Mouse (Mus musculus): ENCODE measurements around the gene Snrpb.

Gene Snrpb

DNA sequence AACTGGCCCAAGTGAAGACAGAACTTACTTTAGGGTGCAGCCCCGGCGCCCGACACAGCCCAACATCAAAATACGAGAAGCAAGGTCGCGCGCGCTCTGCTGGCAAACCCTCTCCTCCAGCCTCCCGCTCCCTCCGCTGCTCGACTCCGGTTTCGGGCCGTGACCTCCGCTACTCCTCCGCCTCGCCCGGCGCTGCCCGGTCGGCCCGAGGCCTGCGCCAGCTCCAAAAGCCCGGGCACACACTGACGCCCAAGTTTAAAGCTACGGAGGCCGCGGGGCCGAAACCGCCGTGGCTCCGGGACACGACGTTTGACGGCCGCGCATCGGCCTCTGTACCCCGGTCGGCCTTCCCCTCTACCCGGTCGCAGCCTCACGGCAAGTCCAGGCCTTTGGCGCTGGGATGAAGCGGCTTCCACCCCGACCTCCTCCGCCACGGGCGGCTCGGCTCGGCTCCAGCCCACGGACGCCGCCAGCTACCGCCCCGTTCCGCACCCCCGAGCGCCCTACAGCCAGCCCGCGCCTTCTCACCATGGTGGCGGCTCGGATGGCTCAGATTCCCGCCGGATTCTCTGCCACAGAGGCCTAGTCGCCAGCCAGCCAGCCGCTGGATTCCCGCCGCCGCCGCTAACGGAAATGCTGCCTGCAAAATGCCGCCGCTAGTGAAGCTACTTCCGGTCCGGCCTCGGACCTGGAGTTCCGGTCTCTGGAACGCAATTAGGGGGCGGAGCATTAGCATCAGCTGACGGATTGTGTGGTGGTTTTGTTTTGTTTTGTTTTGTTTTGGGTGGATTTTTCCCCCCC lies at the start of gene Snrpb:
TSS of gene Snrpb (minus strand) at position 698 of the 801 bp plus-strand sequence.
- peak; percentile 75 for DNase-seq (ENCODE audit: extremely low read depth, low read depth)

DNA sequence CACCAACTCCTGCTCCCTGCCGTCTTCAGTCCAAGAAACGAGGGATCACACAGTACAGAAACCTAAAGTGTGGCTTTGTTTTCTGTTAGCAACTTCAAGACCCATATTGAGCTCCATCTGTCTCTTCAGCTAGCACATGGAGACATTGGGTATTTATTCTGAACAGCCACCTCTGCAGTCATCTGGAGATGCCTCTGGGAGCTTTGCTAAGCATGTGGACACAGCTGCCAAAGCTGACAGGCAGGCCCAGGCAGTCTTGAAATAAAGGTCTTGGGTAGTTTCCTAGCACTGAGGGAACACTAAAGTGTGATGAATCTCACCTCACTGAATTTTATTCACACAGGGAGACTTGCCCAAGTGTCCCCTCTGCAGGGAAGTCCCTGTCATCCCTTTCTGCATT lies 32.4 kb upstream of the Snrpb start:
- DNase-seq (ENCODE audit: extremely low read depth, low read depth) = no peak

DNA sequence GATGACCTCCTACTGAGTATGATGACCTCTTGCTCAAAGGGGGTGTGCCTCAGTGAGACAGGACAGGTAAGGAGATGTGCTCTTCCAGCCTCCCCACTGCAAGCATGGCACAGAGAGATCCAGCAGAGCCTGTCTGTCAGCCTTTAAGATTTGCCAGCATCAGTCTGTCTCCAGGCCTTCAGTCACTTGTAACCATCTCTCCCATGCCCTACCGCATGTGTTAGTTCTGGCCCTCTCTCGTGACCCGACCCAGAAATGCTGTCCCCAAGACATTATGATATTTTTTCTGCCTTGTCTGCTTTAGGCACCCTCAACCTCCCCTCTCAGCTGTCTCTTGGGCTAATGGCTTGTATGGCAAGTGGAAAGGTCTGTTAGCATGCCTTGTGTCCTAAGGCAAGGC lies 30.4 kb upstream of the Snrpb start:
- no peak for DNase-seq (ENCODE audit: extremely low read depth, low read depth)

DNA sequence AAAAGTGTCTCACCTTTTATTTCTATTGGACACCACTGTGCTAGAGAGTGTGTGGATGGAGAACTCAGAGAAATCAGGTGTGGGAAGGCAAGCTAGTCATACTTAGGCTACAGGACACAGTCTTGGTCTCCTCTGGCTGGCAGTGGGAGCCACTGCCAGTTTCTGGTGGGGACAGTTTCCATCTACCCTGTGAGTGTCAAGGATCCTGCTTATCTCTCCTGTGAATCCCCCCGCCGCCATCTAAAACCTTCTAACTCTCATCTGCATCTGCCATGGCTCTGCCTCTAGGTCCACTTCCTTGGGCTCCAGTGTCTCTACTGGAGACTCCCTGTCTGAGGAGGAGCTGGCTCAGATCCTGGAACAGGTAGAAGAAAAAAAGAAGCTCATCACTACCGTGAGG lies 28.8 kb upstream of the Snrpb start:
- DNase-seq (ENCODE audit: extremely low read depth, low read depth) = no peak

DNA sequence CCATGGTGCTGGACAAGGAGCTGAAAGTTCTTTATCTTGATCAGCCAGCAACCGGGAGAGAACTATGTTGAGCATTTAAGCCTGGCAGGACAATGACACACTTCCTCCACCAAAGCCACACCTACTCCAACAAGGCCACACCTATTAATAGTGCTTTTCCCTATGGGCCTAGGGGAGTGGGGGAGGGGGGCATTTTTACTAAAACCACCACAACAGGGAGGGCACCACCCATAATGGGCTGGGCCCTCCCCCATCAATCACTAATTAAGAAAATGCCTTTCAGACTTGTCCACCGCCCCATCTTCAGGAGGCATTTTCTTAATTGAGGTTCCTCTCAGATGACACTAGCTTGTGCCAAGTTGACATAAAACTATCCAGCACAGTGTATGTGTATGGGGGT lies 28.2 kb upstream of the Snrpb start:
- DNase-seq (ENCODE audit: extremely low read depth, low read depth) = no peak

DNA sequence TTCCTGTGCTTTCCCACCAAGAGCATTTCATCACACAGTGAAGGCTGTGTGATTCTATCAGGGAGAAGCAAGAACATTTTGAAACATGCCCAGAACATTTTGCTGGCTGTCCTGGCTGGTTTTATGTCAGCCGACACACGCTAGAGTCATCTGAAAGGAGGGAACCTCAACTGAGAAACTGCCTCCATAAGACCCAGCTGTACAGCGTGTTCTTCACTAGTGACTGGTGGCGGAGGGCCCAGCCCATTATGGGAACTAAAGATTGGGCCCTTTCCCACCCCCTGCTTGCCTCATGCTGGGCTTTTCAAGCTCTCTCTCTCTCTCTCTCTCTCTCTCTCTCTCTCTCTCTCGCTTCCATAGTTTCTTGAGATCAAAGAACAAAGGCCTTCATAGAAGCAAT lies 21.8 kb upstream of the Snrpb start:
- DNase-seq (ENCODE audit: extremely low read depth, low read depth) = no peak

DNA sequence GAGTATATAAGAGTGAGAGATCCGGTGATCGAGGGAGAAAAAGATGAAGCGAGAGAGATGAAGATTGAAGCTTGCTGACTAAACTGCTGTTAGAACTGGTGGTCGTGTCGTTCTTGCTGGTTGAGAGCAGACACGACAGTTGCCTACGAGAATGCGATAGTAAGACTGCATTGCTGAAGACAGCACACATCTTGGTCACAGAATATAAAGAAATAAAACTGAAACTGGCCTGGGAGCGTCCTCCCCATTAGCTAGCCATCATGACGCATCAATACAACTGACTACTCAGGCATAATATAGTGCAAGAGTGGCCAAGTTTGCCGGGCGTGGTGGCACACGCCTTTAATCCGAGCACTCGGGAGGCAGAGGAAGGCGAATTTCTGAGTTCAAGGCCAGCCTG lies 15.7 kb upstream of the Snrpb start, which contains the start of gene Tmc2:
TSS of gene Tmc2 (plus strand) at position 301 of the 400 bp plus-strand sequence.
- DNase-seq (ENCODE audit: extremely low read depth, low read depth) = no peak

DNA sequence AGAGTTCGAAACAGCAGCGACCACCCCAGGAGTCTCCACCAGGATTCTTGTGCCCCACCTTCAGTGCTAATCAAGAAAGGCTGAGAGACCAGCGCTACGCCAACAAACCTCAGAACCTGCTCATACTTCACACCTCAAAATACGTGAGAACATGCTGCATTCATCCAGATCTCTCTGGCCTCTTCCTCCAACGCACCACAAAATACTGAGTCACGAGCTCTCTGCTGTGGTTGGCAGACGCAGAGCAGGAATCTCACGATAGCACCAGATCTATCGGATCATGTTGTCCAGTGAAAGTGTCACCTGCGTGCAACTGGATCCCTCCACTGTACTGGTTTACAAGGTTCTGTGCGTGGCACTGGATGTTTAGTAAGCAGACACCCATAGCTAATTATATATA lies 9.2 kb upstream of the Snrpb start:
- DNase-seq (ENCODE audit: extremely low read depth, low read depth) = no peak

DNA sequence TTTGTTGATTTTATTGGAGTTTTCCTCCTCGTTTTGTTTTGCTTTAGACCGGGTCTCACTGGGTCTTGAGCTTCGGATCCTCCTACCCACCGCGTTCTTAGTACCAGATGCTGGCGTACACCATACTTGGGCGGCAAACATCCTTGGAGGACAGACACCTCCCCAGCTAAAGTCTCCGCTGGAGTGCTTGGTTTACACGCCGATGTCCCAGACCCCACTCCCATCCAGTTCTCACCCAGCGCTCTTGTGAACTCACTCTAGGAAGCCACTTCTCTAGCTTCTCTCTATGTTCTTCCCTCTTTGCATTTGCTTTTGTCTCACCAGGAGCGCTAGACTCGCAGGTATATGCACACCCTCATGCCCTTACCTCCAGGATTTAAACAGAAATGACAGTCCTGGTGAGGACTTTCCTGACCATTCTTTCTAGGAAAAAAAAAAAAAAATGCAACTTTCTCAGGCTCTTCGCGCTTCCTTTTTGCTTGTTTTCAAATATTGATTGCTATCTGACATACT lies 360 bp upstream of the Snrpb start:
- DNase-seq (ENCODE audit: extremely low read depth, low read depth) = no peak

DNA sequence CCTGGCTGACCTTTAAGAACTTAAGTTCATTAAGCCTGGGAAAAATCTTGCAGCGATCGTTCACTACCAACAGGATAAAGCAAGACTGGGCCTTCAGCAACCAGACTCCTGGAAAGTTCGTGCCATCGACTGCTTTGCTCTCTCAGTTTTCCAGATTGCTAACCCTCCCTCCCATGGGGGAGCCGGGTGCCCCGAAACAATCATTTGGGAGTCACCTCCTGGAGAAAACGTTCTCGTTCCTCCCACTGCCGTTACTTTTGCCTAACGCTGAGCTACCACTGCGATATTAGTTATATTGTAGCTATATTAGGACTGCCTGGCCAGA lies 860 bp downstream of the Snrpb start:
- no peak for DNase-seq (ENCODE audit: extremely low read depth, low read depth)

DNA sequence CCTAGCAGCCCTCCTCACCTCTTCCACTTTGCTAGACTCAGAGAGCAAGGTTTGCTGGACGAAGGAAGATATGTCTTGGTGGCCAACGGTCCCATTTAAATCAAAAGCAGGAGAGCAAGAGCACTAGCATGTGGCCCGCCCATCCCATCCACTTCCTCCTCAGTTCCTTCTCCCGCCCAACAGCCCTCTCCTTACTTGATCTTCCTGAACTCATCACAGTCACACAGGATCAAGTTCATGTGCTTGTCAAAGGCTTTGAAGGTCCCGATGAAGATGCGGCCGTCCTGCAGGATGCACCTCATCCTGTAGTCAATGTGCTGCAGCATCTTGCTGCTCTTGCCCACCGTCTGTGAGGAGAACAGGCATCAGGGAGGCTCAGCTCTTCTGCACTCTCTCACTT lies 2.4 kb downstream of the Snrpb start:
- DNase-seq (ENCODE audit: extremely low read depth, low read depth) = peak; percentile 22

DNA sequence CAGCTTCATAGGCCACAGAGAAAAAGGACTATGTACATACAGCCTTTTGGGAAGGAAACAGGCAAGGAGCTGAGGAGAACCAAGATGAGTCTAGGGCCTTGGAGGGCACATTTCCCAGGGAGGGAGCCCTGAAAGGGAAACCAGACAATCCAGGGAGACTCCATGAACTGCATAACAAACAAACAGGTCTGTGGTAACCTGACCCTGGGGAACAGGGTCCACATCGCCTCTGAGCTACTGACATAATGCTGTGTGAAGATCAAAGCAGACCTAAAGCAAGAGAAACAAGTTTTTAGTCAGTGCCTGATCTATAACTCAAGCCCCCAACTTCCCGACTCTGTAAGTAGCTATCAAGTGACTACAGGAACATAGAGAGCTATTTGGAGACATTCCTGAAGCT lies 7.5 kb downstream of the Snrpb start:
- no peak for DNase-seq (ENCODE audit: extremely low read depth, low read depth)

DNA sequence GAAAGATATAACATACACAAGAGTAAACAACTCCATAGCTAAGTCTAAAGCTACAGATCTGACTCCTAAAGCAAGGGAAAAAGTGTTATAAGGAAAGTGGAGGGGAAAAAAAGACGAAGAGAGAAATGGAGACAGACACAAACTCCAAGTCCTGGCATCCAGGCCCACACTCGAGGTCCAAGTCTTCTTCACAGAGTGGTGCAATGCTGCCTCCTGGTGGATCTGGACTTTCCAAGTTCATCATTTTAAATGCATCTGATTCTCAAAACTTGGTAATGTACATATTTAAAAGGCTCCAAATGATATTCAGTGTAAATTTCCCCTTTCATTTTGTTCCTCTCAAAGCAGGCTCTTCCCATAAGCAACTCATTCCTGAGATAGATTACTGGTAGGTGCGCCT lies 11.3 kb downstream of the Snrpb start:
- no peak for DNase-seq (ENCODE audit: extremely low read depth, low read depth)

DNA sequence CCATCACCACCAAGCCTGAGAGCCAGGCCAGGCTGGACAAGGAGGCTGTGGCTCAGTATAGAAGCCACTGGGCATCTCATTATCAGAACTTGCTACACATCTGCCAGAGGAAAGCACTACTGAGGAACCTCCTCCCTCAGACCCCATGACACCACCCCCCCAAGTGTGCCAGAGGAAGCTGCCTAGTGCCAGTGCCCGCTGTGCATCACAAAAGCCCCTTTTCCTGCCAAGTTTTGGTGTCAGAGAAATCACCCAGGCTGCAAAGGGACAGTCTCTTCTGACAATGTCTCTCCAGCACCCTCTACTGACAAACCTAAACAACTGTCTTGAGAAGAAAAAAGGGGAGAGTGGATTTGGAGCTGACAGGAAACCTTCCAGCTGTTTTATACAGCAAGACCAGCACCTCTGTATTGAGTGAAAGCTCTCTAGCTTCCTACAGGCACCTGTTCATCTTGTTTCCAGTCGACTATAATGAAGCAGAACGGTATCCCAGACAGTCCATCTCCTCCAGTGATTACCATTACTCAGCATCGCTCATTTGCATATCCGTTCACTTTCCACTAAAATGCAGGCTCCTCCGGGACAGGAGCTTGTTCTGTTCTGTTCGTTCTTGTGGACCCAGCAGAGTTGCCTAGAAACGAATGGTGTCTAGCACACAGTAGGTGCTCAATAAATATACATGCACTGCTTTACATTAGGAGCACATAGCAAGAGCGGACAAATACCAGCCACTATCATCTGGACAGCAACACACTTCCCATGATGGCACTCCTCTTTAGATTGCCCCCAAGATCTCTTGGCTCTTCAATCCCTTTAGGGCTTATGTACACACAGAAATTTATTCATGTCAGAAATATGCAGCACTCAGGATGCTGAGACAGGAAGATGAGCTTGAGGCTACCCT lies 12.6 kb downstream of the Snrpb start:
- DNase-seq (ENCODE audit: extremely low read depth, low read depth) = peak; percentile 22

DNA sequence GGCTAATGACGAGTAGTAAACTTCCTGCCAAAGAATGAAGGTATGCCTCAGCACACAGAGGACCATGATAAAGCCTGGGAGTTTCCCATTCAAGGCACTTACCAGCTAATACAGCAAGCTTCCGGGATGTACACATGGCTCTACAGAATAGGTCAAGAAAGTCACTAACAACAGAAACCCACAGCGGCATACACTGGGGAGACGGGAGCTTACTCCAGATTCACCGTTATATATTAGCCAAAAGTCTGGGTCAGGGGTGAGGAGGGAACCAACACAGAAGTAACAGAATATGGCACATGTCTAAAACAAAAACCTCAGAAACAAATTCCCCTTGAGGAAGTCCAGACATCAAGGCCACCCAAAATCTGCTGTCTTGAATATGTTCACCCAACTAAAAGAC lies 16.5 kb downstream of the Snrpb start:
- DNase-seq (ENCODE audit: extremely low read depth, low read depth) = no peak

DNA sequence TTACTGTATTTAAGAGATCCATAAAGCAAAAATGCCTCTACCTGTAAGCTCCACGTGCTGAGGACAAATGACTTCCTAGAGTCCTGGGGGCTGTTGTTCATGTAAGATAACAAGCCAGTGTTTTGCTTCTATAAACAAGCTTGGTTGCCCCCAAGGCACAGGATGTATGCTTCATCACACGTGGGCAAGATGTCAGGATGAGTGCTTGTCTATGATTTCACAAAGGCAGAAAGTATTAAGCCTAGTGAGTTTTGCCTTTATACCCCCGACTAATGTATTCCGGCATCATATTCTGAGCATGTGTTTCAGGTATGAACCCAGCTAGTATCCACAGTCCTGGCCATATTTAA lies 21.1 kb downstream of the Snrpb start:
- no peak for DNase-seq (ENCODE audit: extremely low read depth, low read depth)

DNA sequence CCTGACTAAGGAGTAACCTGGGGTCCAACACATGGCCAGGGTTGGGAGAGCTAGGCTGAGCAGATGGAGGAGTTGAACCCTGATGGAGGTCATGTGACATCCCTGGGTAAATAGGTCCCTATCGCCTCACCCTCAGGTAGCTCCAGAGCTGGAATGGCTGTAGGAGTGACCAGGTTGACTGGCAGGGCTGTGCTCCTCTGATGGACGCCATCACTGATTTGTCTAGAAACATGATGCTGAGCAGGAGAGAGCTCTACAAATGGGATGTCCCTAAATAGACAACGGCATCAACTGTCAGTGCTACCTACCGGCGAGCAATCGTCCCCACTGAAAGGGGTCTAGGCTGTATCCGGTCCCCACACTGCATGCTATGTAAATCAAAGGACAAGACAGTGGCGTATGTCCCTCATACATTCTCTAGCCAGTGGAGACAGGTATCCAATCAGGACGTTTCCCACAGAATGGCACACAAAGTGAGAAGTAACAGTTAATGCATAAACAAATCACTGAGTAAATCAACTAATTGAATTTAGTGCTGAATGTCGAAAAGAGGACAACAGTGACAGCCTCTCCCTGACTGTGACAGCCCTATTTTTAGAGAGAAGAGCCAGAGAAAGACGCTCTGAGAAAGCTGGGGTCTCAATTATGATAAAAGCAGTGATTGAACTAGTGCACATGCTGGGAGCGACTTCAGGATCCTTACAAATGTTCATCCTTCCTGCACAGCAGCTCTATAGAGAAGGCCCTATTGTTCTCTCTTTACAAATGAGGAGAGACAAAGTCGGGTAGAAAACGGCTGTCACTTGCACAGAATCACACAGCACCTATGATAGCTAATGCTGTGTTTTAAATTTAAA lies 21.7 kb downstream of the Snrpb start:
- DNase-seq (ENCODE audit: extremely low read depth, low read depth) = no peak

DNA sequence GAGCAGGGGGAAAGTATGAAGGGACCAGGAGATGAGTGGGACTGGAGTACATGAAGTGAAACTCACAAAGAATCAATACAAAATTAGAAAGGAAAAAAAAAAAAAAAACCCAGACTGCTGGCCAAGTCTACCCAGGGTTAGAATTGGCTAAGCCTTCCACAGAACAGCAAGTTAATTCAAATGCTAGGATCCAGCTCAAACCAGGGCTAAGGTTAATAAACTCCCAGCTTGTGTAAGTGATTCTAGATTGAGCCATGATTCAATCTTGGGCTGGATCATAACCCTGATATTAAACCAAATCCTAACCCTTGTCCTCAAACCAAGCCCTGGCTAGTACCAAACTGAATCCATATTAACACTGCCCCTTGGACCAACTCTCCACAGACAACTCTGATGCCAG lies 23.4 kb downstream of the Snrpb start:
- DNase-seq (ENCODE audit: extremely low read depth, low read depth) = no peak

DNA sequence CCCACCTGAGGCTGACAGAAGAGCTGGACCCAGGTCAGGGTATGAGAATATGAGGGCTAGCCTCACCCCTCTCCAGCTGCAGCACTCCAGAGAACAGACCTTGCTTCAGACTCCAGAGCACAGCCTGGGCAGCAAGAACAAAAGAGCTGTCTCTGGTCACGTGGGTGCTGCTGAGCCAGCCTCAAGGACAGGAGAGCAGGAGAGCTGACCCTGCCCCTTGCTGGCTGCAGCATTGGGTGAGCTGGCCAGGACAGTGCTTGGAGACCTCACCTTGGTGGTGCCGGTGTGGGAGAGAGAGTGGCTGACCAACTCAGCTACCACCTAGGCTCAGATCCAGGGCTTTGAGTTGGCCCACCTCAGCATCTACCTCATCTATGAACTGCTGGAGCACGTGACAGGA lies 24.0 kb downstream of the Snrpb start:
- no peak for DNase-seq (ENCODE audit: extremely low read depth, low read depth)

DNA sequence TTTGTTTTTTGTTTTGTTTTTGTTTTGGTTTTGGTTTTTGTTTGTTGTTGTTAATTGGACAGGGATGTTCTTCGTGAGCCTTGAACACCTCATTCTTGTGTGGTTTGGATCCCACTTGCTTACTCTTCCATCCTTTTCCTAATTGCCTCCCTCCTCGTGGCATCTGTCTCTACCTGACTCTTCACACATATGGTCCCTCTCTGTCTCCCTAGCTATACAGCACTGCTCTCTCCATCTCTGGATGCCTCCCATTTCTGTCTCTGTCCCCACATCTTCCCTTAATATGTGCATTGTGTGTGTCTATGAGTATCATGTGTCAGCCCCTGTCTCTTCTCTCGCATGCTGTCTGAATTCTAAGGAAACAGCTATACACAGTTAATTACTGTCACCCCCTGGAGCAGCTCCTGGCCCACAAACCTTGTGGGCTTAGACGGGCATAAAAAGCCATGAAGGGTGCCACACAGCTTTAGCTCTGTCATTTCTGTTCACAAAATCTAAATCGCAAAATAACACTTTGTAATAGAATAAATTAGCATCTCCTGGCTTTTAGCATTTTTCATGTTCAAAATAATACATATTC lies 33.0 kb downstream of the Snrpb start:
- no peak for DNase-seq (ENCODE audit: extremely low read depth, low read depth)

DNA sequence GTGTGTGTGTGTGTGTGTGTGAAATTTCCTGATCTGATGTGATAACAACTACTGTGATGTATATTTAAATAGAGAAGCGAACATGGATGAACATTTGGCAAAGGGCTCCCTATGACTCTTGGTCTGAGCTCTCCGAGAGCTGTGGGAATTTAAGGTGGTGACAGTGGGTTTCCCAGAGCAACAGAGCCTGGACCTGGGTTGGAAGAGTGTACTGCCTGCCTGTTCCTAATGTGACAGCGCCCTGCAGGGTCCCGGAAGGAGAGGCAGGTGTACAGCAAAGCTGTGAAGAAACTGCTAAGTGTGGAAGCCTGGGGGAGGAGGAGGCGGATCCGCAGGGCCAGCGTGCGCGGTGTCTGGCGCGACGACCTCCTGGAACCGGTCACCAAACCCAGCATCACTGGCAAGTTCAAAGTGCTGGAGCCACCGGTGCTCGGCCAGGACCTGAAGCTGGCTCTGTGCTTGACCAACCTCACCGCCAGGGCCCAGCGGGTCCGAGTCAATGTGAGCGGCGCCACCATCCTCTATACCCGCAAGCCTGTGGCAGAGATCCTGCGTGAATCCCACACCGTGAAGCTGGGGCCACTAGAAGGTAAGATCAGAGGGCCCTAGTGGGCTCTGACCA lies 34.4 kb downstream of the Snrpb start:
- no peak for DNase-seq (ENCODE audit: extremely low read depth, low read depth)

Data from MEL-GATA-1-ER (cell line).